Mouse (Mus musculus) embryonic facial prominence, embryonic 15.5 days (tissue): ENCODE data around the gene Hddc2. TPM values are rescaled to one million over a fixed set of nuclear protein-coding genes. Genes with fewer than 3 reads are reported as not detected.
"Not testable (repeated sequence)": the region's sequence is repeated elsewhere in the genome, so short reads cannot be mapped to it uniquely, and the experiment has no call there.

Source experiments
- ATAC-seq: fragments of 200-750 bp; cut with Nextera tagmentation; 2 replicates; pipeline ENCODE4 v1.8.0; 2017; ENCODE audit warnings: low read depth, moderate TSS enrichment; ENCODE audit not compliant: insufficient number of reproducible peaks, low FRiP score, low TSS enrichment
- H3K27ac ChIP-seq: fragments of 300-500 bp; sonication (generic); replicated peaks from 2 replicates; pipeline ENCODE4 v1.5.1; 2015; ENCODE audit warnings: mild to moderate bottlenecking, inconsistent platforms
- H3K27me3 ChIP-seq: fragments of 300-500 bp; sonication (generic); 2 replicates; pipeline ENCODE4 v1.6.1; 2015; ENCODE audit warnings: inconsistent platforms
- H3K36me3 ChIP-seq: fragments of 300-500 bp; sonication (generic); 2 replicates; pipeline ENCODE4 v1.6.1; 2015; ENCODE audit warnings: mild to moderate bottlenecking, inconsistent platforms
- H3K4me1 ChIP-seq: fragments of 300-500 bp; sonication (generic); 2 replicates; pipeline ENCODE4 v1.6.1; 2015; ENCODE audit warnings: inconsistent platforms
- H3K4me2 ChIP-seq: fragments of 300-500 bp; sonication (generic); replicated peaks from 2 replicates; pipeline ENCODE4 v1.6.1; 2015; ENCODE audit warnings: mild to moderate bottlenecking, inconsistent platforms
- H3K4me3 ChIP-seq: fragments of 300-500 bp; sonication (generic); replicated peaks from 2 replicates; pipeline ENCODE4 v1.5.1; 2015; ENCODE audit warnings: mild to moderate bottlenecking, inconsistent platforms
- H3K9ac ChIP-seq: fragments of 300-500 bp; sonication (generic); 2 replicates; pipeline ENCODE4 v1.6.1; 2015; ENCODE audit warnings: inconsistent platforms
- H3K9me3 ChIP-seq: fragments of 300-500 bp; sonication (generic); replicated peaks from 2 replicates; pipeline ENCODE4 v1.6.1; 2016; ENCODE audit warnings: inconsistent platforms
- WGBS: fragments of 180-500 bp; shearing (Covaris S2); methylation state at CpG from one replicate; pipeline ENCODE4 v1.1.7; 2015; 5-methylcytosine and 5-hydroxymethylcytosine counted together
- polyA plus RNA-seq: library from polyadenylated mRNA; unstranded; fragments of >200 nt; fragmentation: Nextera tagmentation; extraction: Ambion mirVana; gene quantifications from 2 replicates; pipeline ENCODE4 v1.2.1, GENCODE M21; 2015

Hddc2 gene
- polyA plus RNA-seq, 1 experiment from 2014 or later, result 65.5 TPM

GRCm38 (mm10) chr10:31354886-31355461 lies 41.8 kb downstream of the Hddc2 start:
- H3K4me3 ChIP-seq, result no peak overlapping the region
- ATAC-seq, result no peak
- 64% methylated on average over 7 of the region's 7 CpGs for WGBS

GRCm38 (mm10) chr10:31359749-31360148 lies 46.6 kb downstream of the Hddc2 start:
- no peak for ATAC-seq
- H3K9me3 ChIP-seq, result no peaks in the 10 kb centered on the region
- H3K4me2 ChIP-seq, result no peak overlapping the region
- H3K4me3 ChIP-seq, result no peak overlapping the region
- no peak overlapping the region for H3K27ac ChIP-seq
- 73% methylated on average over 4 of the region's 4 CpGs for WGBS
- no peaks in the 10 kb centered on the region for H3K4me1 ChIP-seq
- H3K9ac ChIP-seq, result no peak overlapping the region
- H3K27me3 ChIP-seq, result no peaks in the 10 kb centered on the region
- no peaks in the 10 kb centered on the region for H3K36me3 ChIP-seq

More at GRCm38 (mm10) chr10:31354886-31355461, 41.8 kb downstream of the Hddc2 start:
- H3K27ac ChIP-seq, result no peak overlapping the region
- no peaks in the 10 kb centered on the region for H3K27me3 ChIP-seq
- no peaks in the 10 kb centered on the region for H3K9me3 ChIP-seq
- H3K4me1 ChIP-seq, result no peaks in the 10 kb centered on the region
- H3K4me2 ChIP-seq, result no peak overlapping the region
- H3K9ac ChIP-seq, result no peak overlapping the region
- no peaks in the 10 kb centered on the region for H3K36me3 ChIP-seq

- WGBS, result 12% methylated on average over 4 of the region's 5 CpGs
- H3K4me3 ChIP-seq, H3K9ac ChIP-seq, H3K4me2 ChIP-seq, H3K4me1 ChIP-seq, H3K27me3 ChIP-seq, ATAC-seq, H3K9me3 ChIP-seq, H3K36me3 ChIP-seq, H3K27ac ChIP-seq: not testable (repeated sequence)
These were observed 57.0 kb downstream of the Hddc2 start for GRCm38 (mm10) chr10:31370200-31370599.

Other genes starting within 250 kb of the Hddc2 start
- gene Tpd52l1, start 132.6 kb downstream of the Hddc2 start, polyA plus RNA-seq, result 25.2 and 26.1 TPM in 2 replicates